Mouse (Mus musculus): ENCODE measurements around the gene Ccdc24. TPM values are rescaled to one million over a fixed set of nuclear protein-coding genes. Genes with fewer than 3 reads are reported as not detected.

Gene Ccdc24
- total RNA-seq, 4 experiments from 2014 or later: 0.33 to 0.94 (median 0.67) TPM

- DNase-seq (ENCODE audit: low spot score in 2 of 2): no peak
Observed at GRCm38 (mm10) chr4:117858794-117859193, 13.6 kb downstream of the Ccdc24 start.

- DNase-seq (ENCODE audit: low spot score in 2 of 2): no peak
Observed at GRCm38 (mm10) chr4:117855146-117855545, 17.2 kb downstream of the Ccdc24 start.

GRCm38 (mm10) chr4:117852152-117852868, 20.0 kb downstream of the Ccdc24 start:
- no peak for DNase-seq (ENCODE audit: low spot score in 2 of 2)

GRCm38 (mm10) chr4:117850871-117851270, 21.5 kb downstream of the Ccdc24 start:
- no peak for DNase-seq (ENCODE audit: low spot score in 2 of 2)

- DNase-seq (ENCODE audit: low spot score in 2 of 2): no peak
Observed at GRCm38 (mm10) chr4:117850176-117850575, 22.2 kb downstream of the Ccdc24 start.

- no peak for DNase-seq (ENCODE audit: low spot score in 2 of 2)
Observed at GRCm38 (mm10) chr4:117849506-117849905, 22.9 kb downstream of the Ccdc24 start.

GRCm38 (mm10) chr4:117849063-117849462, 23.3 kb downstream of the Ccdc24 start:
- DNase-seq (ENCODE audit: low spot score in 2 of 2): no peak

GRCm38 (mm10) chr4:117847011-117847410, 25.3 kb downstream of the Ccdc24 start:
- peak in 1 of 2 experiments; percentile 58 for DNase-seq (ENCODE audit: low spot score in 2 of 2)

GRCm38 (mm10) chr4:117846261-117846660, 26.1 kb downstream of the Ccdc24 start:
- DNase-seq (ENCODE audit: low spot score in 2 of 2): no peak

GRCm38 (mm10) chr4:117845316-117845715, 27.0 kb downstream of the Ccdc24 start:
- DNase-seq (ENCODE audit: low spot score in 2 of 2): no peak

- DNase-seq (ENCODE audit: low spot score in 2 of 2): no peak
Observed at GRCm38 (mm10) chr4:117844467-117844866, 27.9 kb downstream of the Ccdc24 start.

GRCm38 (mm10) chr4:117843101-117843500, 29.3 kb downstream of the Ccdc24 start:
- DNase-seq (ENCODE audit: low spot score in 2 of 2): no peak

GRCm38 (mm10) chr4:117841566-117841965, 30.8 kb downstream of the Ccdc24 start:
- DNase-seq (ENCODE audit: low spot score in 2 of 2): no peak

- DNase-seq (ENCODE audit: low spot score in 2 of 2): no peak
Observed at GRCm38 (mm10) chr4:117840821-117841220, 31.5 kb downstream of the Ccdc24 start.

- no peak for DNase-seq (ENCODE audit: low spot score in 2 of 2)
Observed at GRCm38 (mm10) chr4:117839366-117839765, 33.0 kb downstream of the Ccdc24 start.

GRCm38 (mm10) chr4:117837271-117837670, 35.1 kb downstream of the Ccdc24 start:
- DNase-seq (ENCODE audit: low spot score in 2 of 2): no peak

GRCm38 (mm10) chr4:117836204-117836767, 36.1 kb downstream of the Ccdc24 start:
- peak; percentile 86 to 87 for DNase-seq (ENCODE audit: low spot score in 2 of 2)

GRCm38 (mm10) chr4:117835531-117836111, 36.7 kb downstream of the Ccdc24 start:
- DNase-seq (ENCODE audit: low spot score in 2 of 2): peak; percentile 52 to 66

- peak in 1 of 2 experiments; percentile 51 for DNase-seq (ENCODE audit: low spot score in 2 of 2)
Observed at GRCm38 (mm10) chr4:117834845-117835530, 37.4 kb downstream of the Ccdc24 start.

GRCm38 (mm10) chr4:117834457-117834844, 37.9 kb downstream of the Ccdc24 start, which contains the start of gene Slc6a9:
TSS of gene Slc6a9 (plus strand) at chr4:117834506.
- DNase-seq (ENCODE audit: low spot score in 2 of 2): no peak

GRCm38 (mm10) chr4:117831920-117832691, 40.3 kb downstream of the Ccdc24 start:
- no peak for DNase-seq (ENCODE audit: low spot score in 2 of 2)
